Mouse (Mus musculus) limb, embryonic 11.5 days (tissue): Measurements from ENCODE around the gene Tspan5. TPM values are rescaled to one million over a fixed set of nuclear protein-coding genes. Genes with fewer than 3 reads are reported as not detected.

Experiments
- ATAC-seq: fragments of 200-750 bp; cut with Nextera tagmentation; 2 replicates; pipeline ENCODE4 v1.8.0; 2017; ENCODE audit warnings: low read depth; ENCODE audit not compliant: insufficient number of reproducible peaks, low FRiP score, low TSS enrichment
- DNase-seq: peaks from one replicate; pipeline ENCODE4 v3.0.0-alpha.2; 2015; ENCODE audit warnings: low spot score
- H3K27ac ChIP-seq: fragments of 300-500 bp; sonication (generic); replicated peaks from 2 replicates; pipeline ENCODE4 v1.5.1; 2014; ENCODE audit warnings: low read depth, mild to moderate bottlenecking, low read length
- H3K27me3 ChIP-seq: fragments of 300-500 bp; sonication (generic); 2 replicates; pipeline ENCODE4 v1.6.1; 2014; ENCODE audit warnings: mild to moderate bottlenecking, low read length, mixed read lengths; ENCODE audit not compliant: control insufficient read depth, insufficient read depth
- H3K36me3 ChIP-seq: fragments of 300-500 bp; sonication (generic); 2 replicates; pipeline ENCODE4 v1.6.1; 2014; ENCODE audit warnings: mild to moderate bottlenecking, low read length, moderate library complexity, mixed read lengths; ENCODE audit not compliant: control insufficient read depth, insufficient read depth
- H3K4me1 ChIP-seq: fragments of 300-500 bp; sonication (generic); 2 replicates; pipeline ENCODE4 v1.6.1; 2014; ENCODE audit warnings: low read length, mixed read lengths; ENCODE audit not compliant: control insufficient read depth, insufficient read depth
- H3K4me2 ChIP-seq: fragments of 300-500 bp; sonication (generic); 2 replicates; pipeline ENCODE4 v1.6.1; 2014; ENCODE audit warnings: low read depth, mild to moderate bottlenecking, moderate library complexity; ENCODE audit not compliant: severe bottlenecking
- H3K4me3 ChIP-seq: fragments of 300-500 bp; sonication (generic); 2 replicates; pipeline ENCODE4 v1.5.1; 2014; ENCODE audit warnings: low read depth, low read length
- H3K9ac ChIP-seq: fragments of 300-500 bp; sonication (generic); 2 replicates; pipeline ENCODE4 v1.6.1; 2014; ENCODE audit warnings: mild to moderate bottlenecking, low read length
- H3K9me3 ChIP-seq: fragments of 300-500 bp; sonication (generic); 2 replicates; pipeline ENCODE4 v1.6.1; 2016; ENCODE audit warnings: low read length; ENCODE audit not compliant: control insufficient read depth
- WGBS: fragments of 180-500 bp; shearing (Covaris S2); extraction: QIAGEN DNeasy Blood & Tissue Kit; methylation state at CpG from one replicate; pipeline ENCODE4 v1.1.7; 2014; 5-methylcytosine and 5-hydroxymethylcytosine counted together
- polyA plus RNA-seq: library from polyadenylated mRNA; unstranded; fragments of >200 nt; fragmentation: Nextera tagmentation; extraction: Ambion mirVana; gene quantifications from 2 replicates; pipeline ENCODE4 v1.2.1, GENCODE M21; 2014

Gene Tspan5
- polyA plus RNA-seq, 1 experiment from 2014 or later = 19.9 TPM

DNA sequence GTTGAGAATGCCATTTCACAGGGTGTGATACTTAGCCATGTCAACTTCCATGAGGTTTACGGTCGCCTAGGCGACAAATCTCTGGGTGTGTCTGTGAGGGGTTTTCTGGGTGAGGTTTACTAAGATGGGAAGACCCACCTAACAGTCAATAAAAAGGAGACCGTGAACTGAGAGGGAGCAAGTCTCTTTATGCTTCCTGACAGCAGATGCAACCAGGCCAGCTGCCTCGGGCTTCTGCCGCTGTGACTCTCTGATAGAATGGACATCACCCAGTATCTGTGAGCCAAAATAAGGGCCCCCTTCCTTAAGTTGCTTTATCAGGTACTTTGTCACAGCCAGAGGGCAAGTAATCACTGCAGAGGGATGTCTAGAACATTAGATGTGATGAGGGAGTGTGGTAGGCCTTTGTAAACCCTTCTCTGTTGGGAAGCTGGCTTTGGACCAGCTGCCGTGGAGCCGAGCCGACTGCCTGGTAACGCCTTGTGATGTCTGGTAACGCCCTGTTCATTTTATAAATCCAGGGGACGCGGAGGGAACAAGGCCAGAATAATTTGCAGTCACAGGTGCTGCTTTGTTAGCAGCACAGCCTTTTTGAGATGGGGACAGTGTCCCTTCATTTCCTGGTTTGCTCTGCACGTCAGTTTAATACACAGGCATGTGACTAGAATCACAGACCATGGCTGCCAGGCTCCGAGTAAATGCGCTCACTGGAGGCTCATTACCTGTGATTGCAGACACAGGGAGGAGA, 58.8 kb downstream of the Tspan5 start:
- no peaks in the 10 kb centered on the region for H3K9me3 ChIP-seq
- H3K27ac ChIP-seq = no peak overlapping the region
- peaks cover 11% of the 10 kb centered on the region; the same call in 1 of the 2 replicates for H3K4me1 ChIP-seq
- ATAC-seq (no peak), DNase-seq (no peak)
- 60% methylated on average over 16 of the region's 16 CpGs for WGBS
- H3K4me2 ChIP-seq = no peak overlapping the region
- H3K4me3 ChIP-seq = no peak overlapping the region
- H3K36me3 ChIP-seq = no peaks in the 10 kb centered on the region
- H3K27me3 ChIP-seq = no peaks in the 10 kb centered on the region
- no peak overlapping the region; the same call in none of the 2 replicates for H3K9ac ChIP-seq

DNA sequence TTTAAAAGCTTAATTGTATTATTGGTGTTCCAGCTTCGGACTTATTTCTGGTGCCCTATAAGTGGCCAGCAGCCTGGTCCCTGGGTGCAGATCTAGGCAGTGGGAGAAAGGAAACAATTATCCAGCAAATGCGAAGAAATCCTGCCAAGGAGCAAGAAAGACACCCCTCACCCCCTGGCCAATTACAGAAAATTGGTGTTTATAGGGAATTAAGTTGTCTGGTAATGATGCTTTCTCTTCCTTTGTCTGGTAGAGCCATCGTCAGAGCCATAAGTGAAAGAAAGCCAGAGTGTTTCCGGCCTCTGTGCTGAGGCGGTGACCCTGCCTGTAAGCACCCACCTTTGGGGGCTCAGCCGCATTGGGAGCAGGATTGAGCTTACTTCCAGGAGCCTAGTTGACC, 59.7 kb downstream of the Tspan5 start:
- Histone ChIP-seq H3K27me3 (no peaks in the 10 kb centered on the region), H3K4me2 (no peak overlapping the region), H3K27ac (no peak overlapping the region), H3K9ac (no peak overlapping the region), H3K36me3 (no peaks in the 10 kb centered on the region), H3K4me1 (peaks cover 11% of the 10 kb centered on the region; the same call in 1 of the 2 replicates), H3K9me3 (no peaks in the 10 kb centered on the region), H3K4me3 (no peak overlapping the region)
- ATAC-seq (no peak), DNase-seq (no peak)
- 68% methylated on average over 6 of the region's 6 CpGs for WGBS

DNA sequence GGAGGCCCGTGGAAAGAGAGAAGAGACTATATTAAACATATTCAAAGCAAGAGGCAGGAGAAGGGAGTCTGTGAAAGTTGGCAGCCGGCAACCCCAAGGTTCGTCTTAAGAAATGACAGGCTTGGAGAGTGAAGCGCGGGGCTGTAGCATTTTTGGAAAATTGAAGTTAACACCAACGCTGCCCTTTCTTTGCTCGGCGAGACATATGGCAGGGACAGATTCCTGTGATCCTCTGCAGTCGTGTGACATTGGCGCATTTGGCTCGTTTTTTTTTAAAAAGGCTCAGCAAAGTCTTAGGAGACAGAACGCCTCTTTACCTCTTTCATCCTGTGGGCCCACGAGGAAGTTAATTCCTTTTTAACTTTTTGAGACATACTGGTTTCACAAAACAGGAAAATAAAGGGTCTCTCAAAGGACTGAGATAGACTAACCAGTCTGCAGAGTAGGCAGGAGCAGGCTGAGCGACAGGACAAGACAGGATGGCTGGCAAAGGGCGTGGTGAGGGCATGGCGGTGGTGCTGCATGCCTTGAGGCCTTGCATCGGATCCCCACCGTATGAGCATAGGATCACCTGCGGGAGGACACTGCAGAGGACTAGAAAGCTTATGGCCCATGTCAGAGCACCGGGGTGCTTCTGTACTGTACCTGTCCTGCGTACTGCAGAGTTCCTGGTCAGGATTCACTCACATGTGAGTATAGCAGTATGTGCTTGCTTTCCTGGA, 60.9 kb downstream of the Tspan5 start:
- peaks cover 11% of the 10 kb centered on the region; the same call in 1 of the 2 replicates for H3K4me1 ChIP-seq
- WGBS = 70% methylated on average over 21 of the region's 21 CpGs
- H3K27ac ChIP-seq = no peak overlapping the region

DNA sequence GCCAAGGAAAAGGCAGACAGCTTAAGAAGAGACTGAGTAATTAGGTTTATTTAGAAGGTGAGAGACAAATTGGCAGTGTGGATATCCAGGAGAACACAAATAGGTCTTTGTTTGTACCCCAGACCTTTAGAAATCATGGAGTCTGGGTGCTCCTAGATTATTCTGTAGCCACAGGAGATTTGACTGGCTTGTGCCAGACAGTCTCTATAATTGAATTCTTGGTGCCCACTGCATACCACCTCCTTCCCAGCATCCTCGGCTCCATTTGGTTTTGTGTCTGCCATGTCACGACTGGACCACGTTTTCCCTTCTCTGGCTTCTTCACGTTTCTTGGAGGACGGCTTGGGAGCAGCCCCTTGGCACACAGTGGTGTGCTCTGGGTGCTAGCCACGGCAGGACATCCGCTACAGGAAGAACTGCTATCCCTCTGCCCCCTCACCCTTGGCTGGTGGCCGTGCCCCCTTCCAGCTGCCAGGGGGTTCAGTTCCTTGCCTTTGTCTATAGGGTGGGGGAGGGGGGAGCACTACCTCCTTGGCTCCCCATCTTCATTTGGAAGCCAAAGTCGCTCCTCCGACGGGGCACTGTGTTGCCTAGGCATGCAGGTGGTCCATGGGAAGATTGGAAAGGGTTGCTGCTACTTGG, 61.6 kb downstream of the Tspan5 start:
- Histone ChIP-seq H3K4me1 (peaks cover 11% of the 10 kb centered on the region; the same call in 1 of the 2 replicates), H3K36me3 (no peaks in the 10 kb centered on the region), H3K4me2 (no peak overlapping the region), H3K9me3 (no peaks in the 10 kb centered on the region), H3K27ac (no peak overlapping the region), H3K4me3 (no peak overlapping the region), H3K27me3 (no peaks in the 10 kb centered on the region), H3K9ac (no peak overlapping the region)
- no peak for ATAC-seq
- WGBS = 87% methylated on average over 11 of the region's 11 CpGs
- no peak for DNase-seq

More for the DNA sequence above, 60.9 kb downstream of the Tspan5 start:
- no peak for ATAC-seq
- no peak overlapping the region for H3K9ac ChIP-seq
- H3K9me3 ChIP-seq = no peaks in the 10 kb centered on the region
- no peaks in the 10 kb centered on the region for H3K36me3 ChIP-seq
- no peaks in the 10 kb centered on the region for H3K27me3 ChIP-seq
- H3K4me2 ChIP-seq = no peak overlapping the region
- no peak for DNase-seq
- H3K4me3 ChIP-seq = no peak overlapping the region

DNA sequence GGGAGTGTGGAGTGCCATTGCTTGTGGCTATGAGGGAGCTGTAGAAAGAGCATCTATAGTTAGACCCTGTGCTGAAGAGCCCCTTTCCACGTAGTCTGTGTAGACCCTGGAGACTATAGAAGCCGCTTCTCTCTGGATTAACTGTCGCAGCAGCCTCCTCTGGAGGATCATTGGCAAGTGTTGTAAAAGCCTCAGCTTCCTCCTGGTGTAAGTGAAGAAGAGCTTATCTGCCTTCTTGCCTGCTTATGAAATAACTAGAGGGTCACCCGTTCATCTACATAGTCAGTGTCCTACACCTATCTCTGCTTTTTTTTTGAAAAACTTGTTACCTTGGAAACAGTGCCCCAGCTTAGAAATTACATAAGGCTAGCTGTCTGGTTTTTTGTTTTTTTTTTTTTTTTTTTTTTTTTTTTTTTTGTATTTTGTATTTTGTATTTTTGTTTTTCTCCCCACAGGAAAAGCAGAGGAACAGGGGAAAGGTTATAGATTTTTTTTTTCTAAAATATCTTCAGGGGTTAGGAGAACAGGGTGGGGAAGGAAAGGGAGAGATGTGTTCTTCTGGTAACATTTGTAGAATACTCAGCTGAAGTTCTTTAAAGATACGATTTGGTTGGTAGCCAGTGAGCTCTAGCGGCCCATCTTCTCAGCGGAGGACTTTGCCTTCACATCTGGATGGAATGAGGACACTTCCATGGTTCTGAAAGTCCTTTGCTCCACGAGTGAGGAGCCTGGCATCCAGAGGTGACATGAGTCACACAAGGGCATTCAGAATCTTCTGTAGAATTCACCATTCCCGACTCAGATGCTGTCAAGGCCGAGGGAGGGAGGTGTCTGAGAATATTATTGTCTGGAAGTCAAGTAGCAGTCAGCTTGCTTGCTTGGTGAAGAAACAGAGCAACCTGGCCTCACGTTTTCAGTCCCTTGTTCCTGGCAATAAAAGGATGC, 62.4 kb downstream of the Tspan5 start:
- no peaks in the 10 kb centered on the region for H3K9me3 ChIP-seq
- DNase-seq (no peak), ATAC-seq (no peak)
- no peak overlapping the region for H3K4me2 ChIP-seq
- H3K27ac ChIP-seq = no peak overlapping the region
- H3K4me3 ChIP-seq = no peak overlapping the region
- WGBS = 75% methylated on average over 11 of the region's 11 CpGs
- peaks cover 11% of the 10 kb centered on the region; the same call in 1 of the 2 replicates for H3K4me1 ChIP-seq
- H3K9ac ChIP-seq = no peak overlapping the region
- no peaks in the 10 kb centered on the region for H3K27me3 ChIP-seq
- no peaks in the 10 kb centered on the region for H3K36me3 ChIP-seq

DNA sequence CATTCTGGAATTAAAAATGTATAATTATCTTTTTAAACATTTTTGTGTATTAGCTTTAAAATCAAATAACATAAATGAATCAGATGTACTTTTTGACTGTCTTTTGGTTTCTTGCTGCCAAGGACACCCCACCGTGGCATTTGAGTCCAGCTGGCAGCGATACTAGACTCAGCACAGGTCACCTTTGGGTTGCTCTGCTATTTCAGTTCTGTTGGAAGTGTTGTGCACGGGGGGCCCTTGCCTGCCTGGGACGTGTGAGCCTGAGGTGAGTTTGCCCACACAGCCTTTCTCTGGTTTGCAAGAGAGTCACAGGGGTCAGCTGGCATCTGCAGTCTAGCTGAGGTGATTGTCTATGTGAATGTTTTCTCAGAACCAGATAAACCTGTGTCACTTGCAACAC, 65.8 kb downstream of the Tspan5 start:
- 94% methylated on average over 4 of the region's 4 CpGs for WGBS
- Histone ChIP-seq H3K9ac (no peak overlapping the region), H3K27me3 (no peaks in the 10 kb centered on the region), H3K4me2 (no peak overlapping the region), H3K4me1 (no peaks in the 10 kb centered on the region), H3K9me3 (no peaks in the 10 kb centered on the region), H3K27ac (no peak overlapping the region), H3K4me3 (no peak overlapping the region), H3K36me3 (no peaks in the 10 kb centered on the region)
- ATAC-seq (no peak), DNase-seq (no peak)

DNA sequence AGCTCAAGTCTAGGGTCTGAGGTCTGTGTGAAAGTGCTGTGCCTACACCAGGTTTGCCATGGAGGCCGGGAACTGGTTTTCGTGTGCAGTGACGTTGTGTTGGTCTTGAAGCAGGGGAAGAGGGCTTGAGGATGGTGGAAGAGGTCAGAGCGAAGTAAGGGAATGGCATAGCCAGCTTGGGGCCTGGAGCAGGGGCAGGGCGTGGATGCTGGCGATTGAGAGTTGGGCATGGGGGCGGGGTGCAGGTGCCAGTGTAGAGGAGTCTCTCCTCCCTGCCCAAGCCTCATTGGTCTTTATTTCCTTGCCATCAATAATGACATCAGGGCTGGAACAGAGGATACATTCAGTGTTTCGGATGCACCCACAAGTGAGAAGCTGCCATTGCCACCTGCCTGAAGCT, 67.5 kb downstream of the Tspan5 start:
- Histone ChIP-seq H3K27me3 (no peaks in the 10 kb centered on the region), H3K9ac (no peak overlapping the region), H3K4me2 (no peak overlapping the region), H3K9me3 (no peaks in the 10 kb centered on the region), H3K4me3 (no peak overlapping the region), H3K4me1 (no peaks in the 10 kb centered on the region), H3K36me3 (no peaks in the 10 kb centered on the region), H3K27ac (no peak overlapping the region)
- DNase-seq (no peak), ATAC-seq (no peak)
- 93% methylated on average over 8 of the region's 8 CpGs for WGBS

DNA sequence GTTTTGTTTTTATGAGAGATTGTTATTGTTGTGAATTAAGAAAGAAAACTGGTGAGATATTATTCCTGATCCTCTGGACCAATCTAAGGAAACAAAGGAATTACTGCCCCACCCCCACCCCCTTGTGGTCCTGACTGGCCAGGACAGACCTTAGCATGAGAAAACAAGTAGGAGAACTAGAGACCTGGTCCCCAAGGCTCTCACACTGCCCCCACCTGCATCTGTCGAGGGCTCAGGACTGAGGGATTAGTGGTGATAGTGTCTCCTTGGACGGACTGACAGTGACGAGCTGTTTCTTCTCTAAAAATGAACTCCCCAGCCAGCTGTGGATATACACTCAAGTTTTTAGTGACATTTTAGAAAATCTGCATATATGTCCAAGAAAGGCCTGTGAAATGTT, 70.6 kb downstream of the Tspan5 start:
- 47% methylated on average over 3 of the region's 3 CpGs for WGBS
- no peaks in the 10 kb centered on the region for H3K27me3 ChIP-seq
- no peak for DNase-seq
- H3K9me3 ChIP-seq = no peaks in the 10 kb centered on the region
- no peaks in the 10 kb centered on the region for H3K36me3 ChIP-seq
- no peak overlapping the region for H3K4me2 ChIP-seq
- H3K4me1 ChIP-seq = 0 out of 2 replicates have a peak, but pooled peaks cover 3% of the 10 kb centered on the region
- H3K9ac ChIP-seq = no peak overlapping the region
- no peak overlapping the region for H3K4me3 ChIP-seq
- ATAC-seq = no peak
- H3K27ac ChIP-seq = no peak overlapping the region
